Mouse (Mus musculus): ENCODE results near the gene Cwc25. TPM values are rescaled to one million over a fixed set of nuclear protein-coding genes. Genes with fewer than 3 reads are reported as not detected.

Cwc25 gene
- total RNA-seq, 2 experiments from 2014 or later, result 13.0 to 18.9 TPM

GRCm38 (mm10) chr11:97776497-97777128 is 10.3 kb upstream of the Cwc25 start:
- no peak for ATAC-seq (replicated peaks; ENCODE audit: poor library complexity, severe bottlenecking)

GRCm38 (mm10) chr11:97775808-97776496 is 9.6 kb upstream of the Cwc25 start, which contains the start of gene 1700001P01Rik:
Gene 1700001P01Rik, minus strand, starts transcription at chr11:97775918.
- ATAC-seq (replicated peaks; ENCODE audit: poor library complexity, severe bottlenecking), result no peak

- ATAC-seq (replicated peaks; ENCODE audit: poor library complexity, severe bottlenecking), result no peak
These were observed 8.8 kb upstream of the Cwc25 start for GRCm38 (mm10) chr11:97775186-97775585.

DNA sequence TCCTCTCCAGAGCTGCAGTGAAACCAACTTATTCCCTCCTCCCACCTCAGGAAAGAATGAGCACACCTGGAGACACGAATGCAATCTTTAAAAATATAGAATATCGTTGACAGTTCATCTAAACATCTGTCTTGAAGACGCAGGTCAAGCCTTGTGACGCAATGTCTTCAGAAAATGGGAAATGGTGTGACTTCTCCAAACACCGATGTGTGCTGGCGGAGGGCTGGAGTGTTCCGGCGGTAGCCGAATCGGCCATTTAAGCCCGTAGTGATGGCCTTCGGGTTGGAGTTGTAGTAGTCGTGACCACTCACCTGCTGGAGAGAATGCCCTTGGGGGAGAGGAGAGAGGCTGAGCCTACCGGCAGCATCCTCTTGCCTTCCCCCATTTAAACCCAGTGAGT is 5.1 kb upstream of the Cwc25 start:
- peak; percentile 34 for ATAC-seq (replicated peaks; ENCODE audit: poor library complexity, severe bottlenecking)

DNA sequence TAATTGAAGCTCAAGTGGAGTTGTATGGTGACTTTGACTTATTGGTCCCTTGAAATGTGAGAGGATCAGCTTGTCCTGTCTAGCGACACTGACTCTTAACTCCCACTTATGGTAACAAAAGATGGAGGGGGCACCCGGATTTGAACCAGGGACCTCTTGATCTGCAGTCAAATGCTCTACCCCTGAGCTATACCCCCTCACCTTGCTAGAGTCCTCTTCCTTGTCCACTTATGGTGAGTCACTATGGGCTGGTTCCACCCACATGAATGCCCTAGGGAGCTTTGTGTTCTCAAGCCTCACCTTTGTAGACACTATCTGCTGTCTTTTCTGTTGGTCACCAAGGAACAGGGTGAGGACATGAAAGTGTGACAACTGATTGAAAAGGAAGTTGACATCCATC is 3.3 kb upstream of the Cwc25 start:
- no peak for ATAC-seq (replicated peaks; ENCODE audit: poor library complexity, severe bottlenecking)

- no peak for ATAC-seq (replicated peaks; ENCODE audit: poor library complexity, severe bottlenecking)
These were observed 4.7 kb downstream of the Cwc25 start for GRCm38 (mm10) chr11:97761638-97762037.

- no peak for ATAC-seq (replicated peaks; ENCODE audit: poor library complexity, severe bottlenecking)
These were observed 7.4 kb downstream of the Cwc25 start for GRCm38 (mm10) chr11:97758942-97759341.

- ATAC-seq (replicated peaks; ENCODE audit: poor library complexity, severe bottlenecking), result no peak
These were observed 8.2 kb downstream of the Cwc25 start for GRCm38 (mm10) chr11:97758125-97758524.

GRCm38 (mm10) chr11:97753277-97753676 is 13.1 kb downstream of the Cwc25 start:
- no peak for ATAC-seq (replicated peaks; ENCODE audit: poor library complexity, severe bottlenecking)

DNA sequence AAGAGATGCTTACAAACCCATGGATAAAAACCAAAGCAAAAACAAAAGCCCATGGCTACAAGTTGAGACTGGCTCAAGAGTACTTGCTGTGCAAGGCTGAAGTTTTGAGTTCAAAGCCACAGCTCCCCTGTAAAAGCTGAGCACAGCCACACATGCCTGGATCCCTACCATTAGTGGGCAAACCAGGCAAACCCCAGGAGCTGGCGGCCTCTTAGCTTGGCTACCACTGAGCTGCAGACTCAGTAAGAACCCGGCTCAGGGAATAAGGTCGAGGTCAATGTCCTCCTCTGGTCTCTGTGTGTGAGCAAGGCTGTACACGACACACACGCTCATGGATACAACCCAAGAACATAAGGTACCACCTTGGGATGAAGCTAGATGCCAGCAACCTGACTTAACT is 17.9 kb downstream of the Cwc25 start:
- no peak for ATAC-seq (replicated peaks; ENCODE audit: poor library complexity, severe bottlenecking)

GRCm38 (mm10) chr11:97747773-97748172 is 18.6 kb downstream of the Cwc25 start:
- no peak for ATAC-seq (replicated peaks; ENCODE audit: poor library complexity, severe bottlenecking)

DNA sequence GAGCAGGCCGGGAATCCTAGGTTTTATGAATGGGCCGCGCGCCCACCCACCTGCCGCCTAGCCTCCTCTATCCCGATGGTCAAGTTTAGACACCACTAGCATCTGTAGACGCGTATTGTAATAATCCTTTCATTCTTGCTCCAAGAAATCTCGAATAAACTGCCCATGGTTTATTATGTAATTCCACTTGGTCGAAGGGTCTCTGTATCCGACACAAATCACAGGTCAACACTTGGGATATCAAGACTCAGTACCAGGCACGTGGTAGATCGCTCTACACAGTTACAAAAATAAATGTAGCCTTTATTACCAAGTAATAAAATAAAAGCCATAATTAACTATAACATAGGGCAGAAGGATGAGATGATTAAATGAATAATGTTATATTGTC is 21.0 kb downstream of the Cwc25 start:
- ATAC-seq (replicated peaks; ENCODE audit: poor library complexity, severe bottlenecking), result no peak

DNA sequence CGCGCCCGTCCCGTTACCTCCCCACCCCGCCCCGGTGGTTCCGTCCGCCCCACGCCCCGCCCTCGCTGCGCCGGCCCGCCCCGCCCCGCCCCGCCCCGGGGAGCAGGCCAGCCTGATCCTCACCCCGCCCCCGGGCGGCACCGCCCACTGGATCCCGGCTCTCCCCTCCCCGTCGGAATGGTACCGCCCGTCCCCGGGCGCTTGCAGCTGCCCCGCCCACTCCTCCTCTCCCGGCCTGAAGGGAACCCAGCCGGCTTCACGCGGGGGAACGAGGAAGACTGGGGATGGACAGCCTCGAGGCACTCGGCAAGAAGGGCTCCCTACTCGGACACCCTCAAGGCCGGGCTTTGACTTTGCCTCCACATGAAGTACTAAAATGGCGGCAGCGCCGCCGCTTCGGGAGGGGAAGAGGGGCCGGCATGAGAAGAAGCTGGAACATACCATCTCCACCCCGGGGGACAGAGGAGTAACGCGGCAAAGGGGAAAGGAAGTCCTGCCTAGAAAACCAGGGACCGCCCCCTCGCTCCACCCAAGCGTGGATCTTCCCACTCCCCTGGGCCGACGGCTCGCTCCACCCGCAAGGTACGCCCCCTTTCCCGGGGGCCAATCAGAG is 21.5 kb downstream of the Cwc25 start:
- peak; percentile 93 for ATAC-seq (replicated peaks; ENCODE audit: poor library complexity, severe bottlenecking)

DNA sequence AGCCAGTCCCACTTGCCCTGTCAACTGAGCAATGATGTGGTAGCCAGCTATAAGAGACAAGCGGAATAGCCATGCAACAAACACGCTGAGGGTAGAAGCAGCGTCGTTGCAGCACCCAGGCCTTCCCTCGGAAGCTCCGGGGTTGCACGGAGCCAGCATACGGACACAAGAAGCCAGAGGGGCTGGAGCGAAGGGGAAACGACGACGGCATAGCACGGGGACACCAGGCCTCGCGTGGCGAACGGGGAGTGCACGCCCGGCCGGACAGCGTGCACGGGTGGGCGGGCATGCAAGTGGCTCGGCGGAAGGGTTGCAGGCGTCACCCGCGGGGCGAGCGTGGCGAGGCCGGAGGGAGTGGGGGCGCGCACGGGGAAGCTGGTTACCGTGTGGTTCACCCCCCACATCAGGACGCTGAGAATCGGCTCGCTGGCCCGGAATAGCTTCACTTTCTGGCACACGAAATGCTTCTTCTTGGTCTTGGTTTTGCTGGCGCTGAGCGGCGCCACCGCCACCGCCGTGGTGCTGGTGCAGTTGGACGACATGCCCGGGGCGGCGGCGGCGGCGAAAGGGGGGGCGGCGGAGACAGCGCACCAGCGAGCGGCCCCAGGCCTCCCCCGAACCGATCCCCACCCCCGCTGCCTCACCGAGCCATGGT is 22.2 kb downstream of the Cwc25 start, which contains the start of gene Pip4k2b:
Gene Pip4k2b (minus strand): TSS at position 642 of the 655 bp plus-strand sequence.
- ATAC-seq (replicated peaks; ENCODE audit: poor library complexity, severe bottlenecking), result peak; percentile 15; the same call in 1 of the 2 replicates

DNA sequence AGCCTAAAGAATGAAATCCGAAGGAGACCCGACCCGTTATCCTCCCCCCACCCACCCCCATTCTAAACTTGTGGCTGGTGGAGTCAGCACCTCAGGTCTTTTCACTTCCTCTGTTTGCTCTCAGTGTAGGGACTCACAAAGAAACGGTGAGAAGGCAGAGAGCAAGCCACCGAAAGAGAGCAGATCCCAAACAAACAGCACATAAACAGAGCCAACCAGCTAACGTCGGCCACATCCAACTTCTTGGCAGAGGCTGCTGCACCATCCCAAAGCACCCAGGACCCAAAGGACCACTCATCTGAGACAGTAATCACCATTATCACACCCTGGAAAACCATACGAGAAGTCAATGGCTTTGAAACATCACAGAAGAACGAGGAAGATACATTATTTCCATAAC is 22.9 kb downstream of the Cwc25 start:
- ATAC-seq (replicated peaks; ENCODE audit: poor library complexity, severe bottlenecking), result no peak

GRCm38 (mm10) chr11:97742591-97742990 is 23.8 kb downstream of the Cwc25 start:
- ATAC-seq (replicated peaks; ENCODE audit: poor library complexity, severe bottlenecking), result no peak

- no peak for ATAC-seq (replicated peaks; ENCODE audit: poor library complexity, severe bottlenecking)
These were observed 24.2 kb downstream of the Cwc25 start for GRCm38 (mm10) chr11:97742157-97742556.

DNA sequence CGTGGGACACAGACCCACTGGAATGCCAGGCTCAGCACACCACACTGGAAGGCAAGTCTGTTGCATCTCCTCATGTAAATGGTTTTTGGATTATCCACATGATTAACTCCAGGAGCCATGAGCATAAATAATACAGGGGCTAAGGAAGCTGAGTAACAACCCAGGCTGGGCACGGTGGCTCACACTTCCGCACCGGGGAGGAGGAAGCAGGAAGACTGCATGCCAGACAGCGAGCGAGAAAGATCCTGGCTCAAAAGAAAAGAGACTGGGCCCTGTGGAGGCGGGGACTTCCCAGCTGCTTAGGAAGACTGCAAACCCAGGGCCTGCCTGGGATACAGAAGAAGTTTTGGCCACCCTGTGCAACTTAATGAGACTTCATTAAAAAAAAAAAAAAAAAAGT is 26.2 kb downstream of the Cwc25 start:
- no peak for ATAC-seq (replicated peaks; ENCODE audit: poor library complexity, severe bottlenecking)

- no peak for ATAC-seq (replicated peaks; ENCODE audit: poor library complexity, severe bottlenecking)
These were observed 27.2 kb downstream of the Cwc25 start for GRCm38 (mm10) chr11:97739155-97739554.

DNA sequence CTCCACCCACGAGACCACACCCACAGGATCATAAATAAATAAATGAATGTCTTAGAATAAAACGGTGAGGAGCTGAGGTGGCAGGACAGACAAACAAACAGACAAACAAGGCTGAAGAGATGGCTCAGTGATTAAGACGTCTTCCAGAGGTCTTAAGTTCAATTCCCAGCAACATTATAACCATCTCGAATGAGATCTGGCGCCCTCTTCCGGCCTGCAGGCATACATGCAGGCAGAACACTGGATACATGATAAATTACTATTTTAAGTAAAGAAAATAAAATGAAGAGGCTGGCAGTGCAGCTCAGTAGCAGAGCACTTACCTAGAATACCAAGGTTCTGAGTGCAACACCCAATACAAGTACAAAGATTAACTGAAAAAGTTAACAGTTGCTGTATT is 27.7 kb downstream of the Cwc25 start:
- ATAC-seq (replicated peaks; ENCODE audit: poor library complexity, severe bottlenecking), result no peak

DNA sequence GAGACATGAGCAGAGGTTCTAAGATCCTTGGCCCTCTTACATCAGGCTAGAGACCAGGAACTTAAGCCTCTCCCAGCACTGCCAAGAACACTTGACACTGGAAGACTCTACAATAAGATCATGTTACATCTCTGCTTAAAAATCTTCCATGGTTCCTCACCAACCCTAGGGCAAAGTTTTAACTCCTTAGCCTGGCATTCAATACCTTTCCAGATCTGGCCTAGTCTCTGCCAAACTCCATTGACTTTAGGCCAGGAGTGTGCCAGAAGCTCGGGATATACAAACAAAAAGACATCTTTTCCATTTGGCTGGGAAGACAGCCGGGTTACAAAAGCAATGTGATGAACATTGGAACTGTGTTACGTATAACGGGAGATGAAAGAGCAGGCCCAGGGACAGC is 28.8 kb downstream of the Cwc25 start:
- ATAC-seq (replicated peaks; ENCODE audit: poor library complexity, severe bottlenecking), result no peak
